Mouse (Mus musculus) hindlimb bud, embryonic 11.5 days (tissue): ENCODE data around the gene Lctl.
"Not testable (repeated sequence)": the region's sequence is repeated elsewhere in the genome, so short reads cannot be mapped to it uniquely, and the experiment has no call there.

Experiments used
- DNase-seq: peaks from one replicate; pipeline ENCODE4 v3.0.0-alpha.2; 2012; ENCODE audit warnings: low read depth, low spot score; ENCODE audit errors: extremely low spot score

Lctl gene

GRCm38 (mm10) chr9:64119898-64120297, 3.0 kb downstream of the Lctl start:
- DNase-seq = peak; percentile 30

- no peak for DNase-seq
Measured at GRCm38 (mm10) chr9:64120584-64121277, 3.8 kb downstream of the Lctl start.

GRCm38 (mm10) chr9:64122601-64123000, 5.7 kb downstream of the Lctl start:
- no peak for DNase-seq

- DNase-seq = not testable (repeated sequence)
Measured at GRCm38 (mm10) chr9:64124846-64125245, 7.9 kb downstream of the Lctl start.

GRCm38 (mm10) chr9:64125307-64125706, 8.4 kb downstream of the Lctl start:
- DNase-seq = no peak

- no peak for DNase-seq
Measured at GRCm38 (mm10) chr9:64126121-64126520, 9.2 kb downstream of the Lctl start.

GRCm38 (mm10) chr9:64131623-64132022, 14.7 kb downstream of the Lctl start:
- no peak for DNase-seq

GRCm38 (mm10) chr9:64138896-64139295, 21.9 kb downstream of the Lctl start:
- DNase-seq = peak; percentile 10

- DNase-seq = no peak
Measured at GRCm38 (mm10) chr9:64139879-64140278, 22.9 kb downstream of the Lctl start.

- DNase-seq = no peak
Measured at GRCm38 (mm10) chr9:64156641-64157040, 39.7 kb downstream of the Lctl start.

- DNase-seq = no peak
Measured at GRCm38 (mm10) chr9:64160471-64160870, 43.5 kb downstream of the Lctl start.

GRCm38 (mm10) chr9:64169967-64170366, 53.0 kb downstream of the Lctl start:
- not testable (repeated sequence) for DNase-seq

GRCm38 (mm10) chr9:64172145-64172815, 55.3 kb downstream of the Lctl start:
- DNase-seq = no peak

GRCm38 (mm10) chr9:64172816-64173665, 56.1 kb downstream of the Lctl start, which contains the start of the genes Zwilch and Rpl4:
TSS of gene Zwilch (minus strand) at chr9:64173104.
TSS of gene Rpl4 (plus strand) at chr9:64173375.
- peak; percentile 99 for DNase-seq

- no peak for DNase-seq
Measured at GRCm38 (mm10) chr9:64173666-64174220, 56.8 kb downstream of the Lctl start.

- no peak for DNase-seq
Measured at GRCm38 (mm10) chr9:64174341-64174740, 57.4 kb downstream of the Lctl start.

GRCm38 (mm10) chr9:64174766-64175165, 57.8 kb downstream of the Lctl start:
- DNase-seq = no peak

- no peak for DNase-seq
Measured at GRCm38 (mm10) chr9:64175378-64175777, 58.4 kb downstream of the Lctl start.

GRCm38 (mm10) chr9:64178610-64178973, 61.6 kb downstream of the Lctl start:
- DNase-seq = peak; percentile 10

- DNase-seq = peak; percentile 88
Measured at GRCm38 (mm10) chr9:64178974-64179646, 62.2 kb downstream of the Lctl start, which contains the start of gene Snapc5. TSS of gene Snapc5 (plus strand) at chr9:64179274.

GRCm38 (mm10) chr9:64183295-64183694, 66.3 kb downstream of the Lctl start:
- DNase-seq = not testable (repeated sequence)
